Mouse (Mus musculus) forebrain, embryonic 11.5 days (tissue): ENCODE results near the gene Mast4. TPM values are rescaled to one million over a fixed set of nuclear protein-coding genes. Genes with fewer than 3 reads are reported as not detected.
"Not testable (repeated sequence)": the region's sequence is repeated elsewhere in the genome, so short reads cannot be mapped to it uniquely, and the experiment has no call there.

Experiments
- ATAC-seq: fragments of 200-750 bp; cut with Nextera tagmentation; replicated peaks from 2 replicates; pipeline ENCODE4 v1.8.0; 2017; ENCODE audit warnings: moderate TSS enrichment; ENCODE audit not compliant: low FRiP score
- DNase-seq: peaks from one replicate; pipeline ENCODE4 v3.0.0-alpha.2; 2017; ENCODE audit warnings: low spot score
- H3K27ac ChIP-seq: fragments of 300-500 bp; sonication (generic); 2 replicates; pipeline ENCODE4 v1.5.1; 2014; ENCODE audit warnings: low read depth, low read length
- H3K27me3 ChIP-seq: fragments of 300-500 bp; sonication (generic); 2 replicates; pipeline ENCODE4 v1.6.1; 2014; ENCODE audit warnings: mild to moderate bottlenecking, low read length, mixed read lengths; ENCODE audit not compliant: control insufficient read depth, insufficient read depth
- H3K36me3 ChIP-seq: fragments of 300-500 bp; sonication (generic); 2 replicates; pipeline ENCODE4 v1.6.1; 2014; ENCODE audit warnings: mild to moderate bottlenecking, low read length, moderate library complexity, mixed read lengths; ENCODE audit not compliant: control insufficient read depth, insufficient read depth
- H3K4me1 ChIP-seq: fragments of 300-500 bp; sonication (generic); replicated peaks from 2 replicates; pipeline ENCODE4 v1.6.1; 2014; ENCODE audit warnings: low read length, mixed read lengths; ENCODE audit not compliant: control insufficient read depth, insufficient read depth
- H3K4me2 ChIP-seq: fragments of 300-500 bp; sonication (generic); 2 replicates; pipeline ENCODE4 v1.6.1; 2014; ENCODE audit warnings: low read depth, mild to moderate bottlenecking, low read length, moderate library complexity, mixed read lengths; ENCODE audit not compliant: severe bottlenecking
- H3K4me3 ChIP-seq: fragments of 300-500 bp; sonication (generic); 2 replicates; pipeline ENCODE4 v1.5.1; 2014; ENCODE audit warnings: low read depth, low read length
- H3K9ac ChIP-seq: fragments of 300-500 bp; sonication (generic); 2 replicates; pipeline ENCODE4 v1.6.1; 2014; ENCODE audit warnings: low read length
- H3K9me3 ChIP-seq: fragments of 300-500 bp; sonication (generic); 2 replicates; pipeline ENCODE4 v1.6.1; 2016; ENCODE audit warnings: low read length, mixed read lengths; ENCODE audit not compliant: control insufficient read depth
- WGBS: fragments of 180-500 bp; shearing (Covaris S2); extraction: QIAGEN DNeasy Blood & Tissue Kit; methylation state at CpG from one replicate; pipeline ENCODE4 v1.1.7; 2014; 5-methylcytosine and 5-hydroxymethylcytosine counted together
- polyA plus RNA-seq: library from polyadenylated mRNA; unstranded; fragments of >200 nt; fragmentation: Nextera tagmentation; extraction: Ambion mirVana; gene quantifications from 2 replicates; pipeline ENCODE4 v1.2.1, GENCODE M21; 2014

The Mast4 gene
- polyA plus RNA-seq, 1 experiment from 2014 or later, result 23.5 TPM

GRCm38 (mm10) chr13:102739720-102740535 lies 594.4 kb downstream of the Mast4 start:
- no peaks in the 10 kb centered on the region for H3K4me1 ChIP-seq
- no peak overlapping the region for H3K4me3 ChIP-seq
- H3K9ac ChIP-seq, result no peak overlapping the region
- no peak for DNase-seq
- ATAC-seq, result no peak
- H3K27me3 ChIP-seq, result no peaks in the 10 kb centered on the region
- H3K27ac ChIP-seq, result no peak overlapping the region
- 92% methylated on average over 13 of the region's 13 CpGs for WGBS
- H3K9me3 ChIP-seq, result no peaks in the 10 kb centered on the region
- no peaks in the 10 kb centered on the region; the same call in 1 of the 2 replicates for H3K36me3 ChIP-seq
- H3K4me2 ChIP-seq, result no peak overlapping the region

- no peaks in the 10 kb centered on the region; the same call in 1 of the 2 replicates for H3K36me3 ChIP-seq
- H3K27me3 ChIP-seq, result no peaks in the 10 kb centered on the region
- H3K27ac ChIP-seq, result no peak overlapping the region
- no peak for ATAC-seq
- no peak overlapping the region for H3K4me3 ChIP-seq
- 92% methylated on average over 7 of the region's 7 CpGs for WGBS
- H3K9me3 ChIP-seq, result no peaks in the 10 kb centered on the region
- no peak overlapping the region for H3K4me2 ChIP-seq
- no peak overlapping the region for H3K9ac ChIP-seq
- DNase-seq, result no peak
- no peaks in the 10 kb centered on the region for H3K4me1 ChIP-seq
These were observed 596.5 kb downstream of the Mast4 start for GRCm38 (mm10) chr13:102737811-102738210.

- DNase-seq (no peak), ATAC-seq (no peak)
- Histone ChIP-seq H3K9me3 (no peaks in the 10 kb centered on the region), H3K4me1 (no peaks in the 10 kb centered on the region), H3K9ac (no peak overlapping the region), H3K36me3 (no peaks in the 10 kb centered on the region; the same call in 1 of the 2 replicates), H3K27ac (no peak overlapping the region), H3K27me3 (no peaks in the 10 kb centered on the region), H3K4me2 (no peak overlapping the region), H3K4me3 (no peak overlapping the region)
- 73% methylated on average over 2 of the region's 2 CpGs for WGBS
These were observed 601.2 kb downstream of the Mast4 start for GRCm38 (mm10) chr13:102733063-102733462.

GRCm38 (mm10) chr13:102728951-102729350 lies 605.3 kb downstream of the Mast4 start:
- H3K9me3 ChIP-seq, H3K9ac ChIP-seq, H3K4me2 ChIP-seq, H3K4me1 ChIP-seq, ATAC-seq, H3K27ac ChIP-seq, H3K27me3 ChIP-seq, DNase-seq, H3K4me3 ChIP-seq, H3K36me3 ChIP-seq: not testable (repeated sequence)
- WGBS, result 69% methylated on average over 7 of the region's 7 CpGs

GRCm38 (mm10) chr13:102728035-102728434 lies 606.3 kb downstream of the Mast4 start:
- H3K27ac ChIP-seq, result no peak overlapping the region
- no peaks in the 10 kb centered on the region for H3K36me3 ChIP-seq
- H3K4me2 ChIP-seq, result no peak overlapping the region
- H3K4me1 ChIP-seq, result no peaks in the 10 kb centered on the region
- WGBS, result 77% methylated on average over 3 of the region's 3 CpGs
- no peaks in the 10 kb centered on the region for H3K9me3 ChIP-seq
- no peak overlapping the region for H3K4me3 ChIP-seq
- no peak overlapping the region for H3K9ac ChIP-seq
- no peak for ATAC-seq
- DNase-seq, result no peak
- H3K27me3 ChIP-seq, result no peaks in the 10 kb centered on the region

GRCm38 (mm10) chr13:102726876-102727275 lies 607.4 kb downstream of the Mast4 start:
- Histone ChIP-seq H3K36me3 (no peaks in the 10 kb centered on the region), H3K4me1 (no peaks in the 10 kb centered on the region), H3K9ac (no peak overlapping the region), H3K9me3 (no peaks in the 10 kb centered on the region), H3K4me2 (no peak overlapping the region), H3K27me3 (no peaks in the 10 kb centered on the region), H3K27ac (no peak overlapping the region), H3K4me3 (no peak overlapping the region)
- WGBS, result 74% methylated on average over 1 of the region's 1 CpGs
- no peak for DNase-seq
- ATAC-seq, result no peak

GRCm38 (mm10) chr13:102725906-102726305 lies 608.4 kb downstream of the Mast4 start:
- Histone ChIP-seq H3K27me3 (no peaks in the 10 kb centered on the region), H3K36me3 (no peaks in the 10 kb centered on the region), H3K9me3 (no peaks in the 10 kb centered on the region), H3K27ac (no peak overlapping the region), H3K4me2 (no peak overlapping the region), H3K4me1 (no peaks in the 10 kb centered on the region), H3K4me3 (no peak overlapping the region), H3K9ac (no peak overlapping the region)
- 82% methylated on average over 2 of the region's 2 CpGs for WGBS
- no peak for DNase-seq
- no peak for ATAC-seq

GRCm38 (mm10) chr13:102725416-102725815 lies 608.9 kb downstream of the Mast4 start:
- DNase-seq, result no peak

GRCm38 (mm10) chr13:102716973-102717372 lies 617.3 kb downstream of the Mast4 start:
- Histone ChIP-seq H3K27me3 (no peaks in the 10 kb centered on the region), H3K4me1 (no peaks in the 10 kb centered on the region), H3K27ac (no peak overlapping the region), H3K36me3 (no peaks in the 10 kb centered on the region), H3K4me3 (no peak overlapping the region), H3K9ac (no peak overlapping the region), H3K4me2 (no peak overlapping the region), H3K9me3 (no peaks in the 10 kb centered on the region)
- 65% methylated on average over 1 of the region's 1 CpGs for WGBS
- DNase-seq, result no peak
- ATAC-seq, result no peak

More at GRCm38 (mm10) chr13:102725416-102725815, 608.9 kb downstream of the Mast4 start:
- Histone ChIP-seq H3K4me1 (no peaks in the 10 kb centered on the region), H3K27ac (no peak overlapping the region), H3K27me3 (no peaks in the 10 kb centered on the region), H3K9me3 (no peaks in the 10 kb centered on the region), H3K4me2 (no peak overlapping the region), H3K9ac (no peak overlapping the region), H3K36me3 (no peaks in the 10 kb centered on the region), H3K4me3 (no peak overlapping the region)
- ATAC-seq, result no peak
